Mouse (Mus musculus): ENCODE results near the gene Zmynd19. TPM values are rescaled to one million over a fixed set of nuclear protein-coding genes. Genes with fewer than 3 reads are reported as not detected.
A peak's percentile ranks its signal among the peaks of the same experiment; 100 is the strongest.

The Zmynd19 gene
- polyA plus RNA-seq (2012; rRNA removed), result 5.1 and 6.3 TPM in 2 replicates

DNA sequence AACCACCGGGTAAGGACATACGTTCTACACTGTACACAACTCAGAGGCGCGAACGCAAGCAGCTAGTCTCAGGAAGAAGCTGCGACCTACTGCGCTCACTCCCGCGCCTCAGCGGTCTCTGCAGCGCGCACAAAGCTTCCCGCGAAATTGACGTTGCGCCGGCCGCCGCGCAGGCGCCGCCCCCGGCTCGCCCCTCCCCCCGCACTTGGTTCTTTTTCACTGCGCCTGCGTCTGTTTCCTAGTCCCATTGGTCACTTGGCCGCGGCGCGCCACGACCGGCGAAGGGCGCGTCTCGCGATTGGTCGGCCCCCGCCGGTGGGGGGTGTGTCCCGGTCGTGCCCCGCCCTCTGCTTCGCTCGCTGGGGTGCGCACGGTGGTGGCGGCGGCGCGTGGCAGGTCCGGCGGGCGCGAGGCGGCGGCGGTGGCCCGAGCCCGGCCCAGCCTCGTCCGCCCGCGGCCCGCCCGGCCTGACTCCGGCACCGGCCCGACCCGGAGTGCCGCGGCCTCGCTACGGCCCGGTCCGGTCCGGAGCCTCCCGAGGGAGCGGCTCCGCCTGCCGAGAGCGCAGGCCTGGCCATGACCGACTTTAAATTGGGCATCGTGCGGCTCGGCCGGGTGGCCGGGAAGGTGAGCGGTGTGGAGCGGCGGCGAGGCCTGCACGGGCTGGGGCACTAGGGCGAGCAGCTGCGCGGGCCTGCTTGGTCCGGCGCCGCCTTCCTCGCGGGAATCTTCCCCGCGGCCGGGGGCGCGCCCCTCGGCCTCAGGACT is at the start of gene Zmynd19:
Zmynd19 (plus strand) TSS at position 372 of the 768 bp plus-strand sequence.
- peak; percentile 99 for DNase-seq
- Histone ChIP-seq H3K27me3 (replicated peaks; ENCODE audit: control insufficient read depth, insufficient read depth, low read length) (no peaks in the 10 kb centered on the region), H3K4me3 (ENCODE audit: insufficient read depth, low read depth, low read length) (peak within 1 kb of the TSS; percentile 78), H3K36me3 (ENCODE audit: control insufficient read depth, insufficient read depth, low read length) (no peaks in the 10 kb centered on the region), H3K27ac (ENCODE audit: insufficient read depth, low read depth, low read length) (no peak within 1 kb of the TSS), H3K4me1 (ENCODE audit: control insufficient read depth, insufficient read depth, low read length) (peaks cover 3% of the 10 kb centered on the region; the same call in 1 of the 2 replicates)
- no peak for TF ChIP-seq POLR2A (IDR thresholded peaks at IDR 0.05; ENCODE audit: low read depth, low read length)
- under 1% methylated on average over 106 of the region's 108 CpGs for WGBS

DNA sequence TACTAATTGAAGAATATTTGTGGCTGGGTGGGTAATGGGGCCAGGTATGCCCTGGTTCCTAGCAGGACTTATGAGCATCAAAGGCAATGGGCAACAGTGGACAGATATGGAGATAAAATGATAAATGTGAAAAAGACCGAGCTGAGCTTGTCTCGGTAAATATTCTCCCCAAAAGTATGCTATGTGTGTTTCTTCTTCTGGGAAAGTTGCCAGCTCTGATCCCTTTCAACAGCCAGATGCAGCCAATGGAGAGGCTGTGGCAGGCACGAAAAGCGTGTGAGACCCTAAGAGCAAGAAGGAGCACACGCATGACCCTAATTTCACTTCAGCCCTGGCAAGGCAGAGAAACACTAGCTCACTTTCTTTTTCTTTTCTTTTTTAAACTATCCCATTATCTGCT is 48.5 kb upstream of the Zmynd19 start:
- Histone ChIP-seq H3K36me3 (ENCODE audit: control insufficient read depth, insufficient read depth, low read length) (no peaks in the 10 kb centered on the region), H3K27ac (ENCODE audit: insufficient read depth, low read depth, low read length) (no peak overlapping the region), H3K4me3 (ENCODE audit: insufficient read depth, low read depth, low read length) (no peak overlapping the region), H3K27me3 (replicated peaks; ENCODE audit: control insufficient read depth, insufficient read depth, low read length) (no peaks in the 10 kb centered on the region), H3K4me1 (ENCODE audit: control insufficient read depth, insufficient read depth, low read length) (peaks cover 4% of the 10 kb centered on the region; the same call in 1 of the 2 replicates)
- TF ChIP-seq POLR2A (IDR thresholded peaks at IDR 0.05; ENCODE audit: low read depth, low read length) (no peak), CTCF (conservative IDR thresholded peaks at IDR 0.05; ENCODE audit: insufficient read depth, insufficient read length, low read depth, low read length) (no peak)
- WGBS, result 55% methylated on average over 5 of the region's 5 CpGs
- DNase-seq, result no peak

DNA sequence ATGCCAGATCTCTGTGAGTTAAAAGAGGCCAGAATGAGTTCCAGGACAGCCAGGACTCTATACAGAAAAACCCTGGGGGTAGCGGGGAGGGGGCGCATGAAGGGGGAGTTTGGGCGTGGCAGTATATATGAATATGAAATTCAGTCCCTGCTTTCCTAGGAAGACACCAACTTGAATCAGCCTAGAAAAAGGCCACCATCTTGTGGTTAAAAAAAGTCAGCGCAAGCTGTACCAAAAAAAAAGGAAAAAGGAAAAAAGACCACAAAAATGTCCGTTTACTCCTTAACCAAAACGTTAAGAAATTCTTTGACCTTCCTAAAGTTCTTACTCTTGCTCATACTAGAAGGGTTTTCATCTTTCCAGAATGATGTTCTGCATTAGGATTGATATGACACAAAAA is 46.6 kb upstream of the Zmynd19 start:
- Histone ChIP-seq H3K4me1 (ENCODE audit: control insufficient read depth, insufficient read depth, low read length) (peaks cover 9% of the 10 kb centered on the region), H3K36me3 (ENCODE audit: control insufficient read depth, insufficient read depth, low read length) (no peaks in the 10 kb centered on the region), H3K27me3 (replicated peaks; ENCODE audit: control insufficient read depth, insufficient read depth, low read length) (no peaks in the 10 kb centered on the region), H3K27ac (ENCODE audit: insufficient read depth, low read depth, low read length) (no peak overlapping the region), H3K4me3 (ENCODE audit: insufficient read depth, low read depth, low read length) (no peak overlapping the region)
- no peak for DNase-seq
- 76% methylated on average over 6 of the region's 6 CpGs for WGBS
- TF ChIP-seq CTCF (conservative IDR thresholded peaks at IDR 0.05; ENCODE audit: insufficient read depth, insufficient read length, low read depth, low read length), result no peak
- TF ChIP-seq POLR2A (IDR thresholded peaks at IDR 0.05; ENCODE audit: low read depth, low read length), result no peak

DNA sequence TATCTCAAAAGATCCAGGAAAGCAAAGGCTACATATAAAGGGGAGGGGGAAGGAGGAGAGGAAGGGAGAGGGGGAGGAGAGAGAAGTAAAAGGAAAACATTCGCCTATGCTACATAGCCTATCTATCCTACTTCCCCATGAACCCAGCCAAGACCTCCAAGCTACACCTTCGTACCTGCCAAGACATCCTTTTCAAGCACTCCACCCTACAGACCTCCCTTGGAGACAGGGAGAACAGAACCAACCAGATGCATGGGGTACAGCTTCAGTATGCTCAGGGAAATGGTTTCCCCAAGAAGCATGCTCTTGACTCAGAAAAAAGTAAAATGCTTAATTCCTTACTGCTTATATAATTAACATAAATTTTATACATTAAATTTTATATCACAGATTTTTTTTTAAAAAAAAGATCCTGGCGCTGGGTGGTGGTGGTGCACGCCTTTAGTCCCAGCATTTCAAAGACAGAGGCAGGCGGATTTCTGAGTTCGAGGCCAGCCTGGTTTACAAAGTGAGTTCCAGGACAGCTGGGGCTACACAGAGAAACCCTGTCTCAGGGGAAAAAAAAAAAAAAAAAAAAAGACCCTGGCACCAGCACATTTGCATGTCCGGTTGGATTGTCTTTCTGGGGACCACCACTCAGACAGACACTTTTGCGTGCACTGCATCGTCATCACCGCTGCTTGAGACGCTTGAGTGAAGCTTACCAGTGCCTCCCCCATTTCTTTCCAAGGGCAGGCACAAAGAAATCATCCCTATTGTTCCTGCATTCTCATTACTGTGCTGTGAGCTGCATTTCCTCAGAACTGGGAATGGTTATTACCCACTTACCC is 44.6 kb upstream of the Zmynd19 start:
- H3K27me3 ChIP-seq (replicated peaks; ENCODE audit: control insufficient read depth, insufficient read depth, low read length), result no peaks in the 10 kb centered on the region
- WGBS, result 63% methylated on average over 11 of the region's 11 CpGs
- DNase-seq, result no peak
- TF ChIP-seq CTCF (conservative IDR thresholded peaks at IDR 0.05; ENCODE audit: insufficient read depth, insufficient read length, low read depth, low read length), result no peak
- no peak for TF ChIP-seq POLR2A (IDR thresholded peaks at IDR 0.05; ENCODE audit: low read depth, low read length)
- no peak overlapping the region for H3K27ac ChIP-seq (ENCODE audit: insufficient read depth, low read depth, low read length)
- peaks cover 9% of the 10 kb centered on the region for H3K4me1 ChIP-seq (ENCODE audit: control insufficient read depth, insufficient read depth, low read length)
- no peaks in the 10 kb centered on the region for H3K36me3 ChIP-seq (ENCODE audit: control insufficient read depth, insufficient read depth, low read length)
- H3K4me3 ChIP-seq (ENCODE audit: insufficient read depth, low read depth, low read length), result no peak overlapping the region

DNA sequence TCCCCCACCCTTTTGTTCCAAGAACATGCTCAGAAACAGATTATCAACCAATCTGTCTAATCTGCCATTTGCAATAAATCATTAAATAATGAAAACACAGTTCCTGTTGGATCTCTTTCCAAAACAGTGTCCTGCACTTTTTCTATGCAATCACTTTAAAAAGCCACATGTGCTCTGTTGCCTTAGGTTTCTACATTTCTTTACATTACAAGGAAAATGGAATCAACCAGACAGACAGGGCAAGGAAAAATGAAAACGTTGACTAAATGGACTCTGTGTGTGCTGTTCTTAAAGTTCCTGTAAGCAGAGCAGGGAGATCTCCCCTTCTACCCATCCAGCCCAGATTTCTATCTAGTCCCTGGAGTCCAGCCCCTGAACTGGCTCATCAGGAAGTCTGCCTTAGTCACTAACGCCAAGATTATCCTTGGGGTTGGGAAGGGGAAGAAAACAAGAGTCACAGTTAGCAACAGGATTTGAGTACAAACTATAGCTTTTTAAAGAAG is 43.9 kb upstream of the Zmynd19 start:
- WGBS, result 10% methylated on average over 2 of the region's 2 CpGs
- Histone ChIP-seq H3K36me3 (ENCODE audit: control insufficient read depth, insufficient read depth, low read length) (no peaks in the 10 kb centered on the region), H3K4me3 (ENCODE audit: insufficient read depth, low read depth, low read length) (no peak overlapping the region), H3K27me3 (replicated peaks; ENCODE audit: control insufficient read depth, insufficient read depth, low read length) (no peaks in the 10 kb centered on the region), H3K4me1 (ENCODE audit: control insufficient read depth, insufficient read depth, low read length) (peaks cover 9% of the 10 kb centered on the region), H3K27ac (ENCODE audit: insufficient read depth, low read depth, low read length) (no peak overlapping the region)
- DNase-seq, result no peak
- TF ChIP-seq CTCF (conservative IDR thresholded peaks at IDR 0.05; ENCODE audit: insufficient read depth, insufficient read length, low read depth, low read length) (no peak), POLR2A (IDR thresholded peaks at IDR 0.05; ENCODE audit: low read depth, low read length) (no peak)

DNA sequence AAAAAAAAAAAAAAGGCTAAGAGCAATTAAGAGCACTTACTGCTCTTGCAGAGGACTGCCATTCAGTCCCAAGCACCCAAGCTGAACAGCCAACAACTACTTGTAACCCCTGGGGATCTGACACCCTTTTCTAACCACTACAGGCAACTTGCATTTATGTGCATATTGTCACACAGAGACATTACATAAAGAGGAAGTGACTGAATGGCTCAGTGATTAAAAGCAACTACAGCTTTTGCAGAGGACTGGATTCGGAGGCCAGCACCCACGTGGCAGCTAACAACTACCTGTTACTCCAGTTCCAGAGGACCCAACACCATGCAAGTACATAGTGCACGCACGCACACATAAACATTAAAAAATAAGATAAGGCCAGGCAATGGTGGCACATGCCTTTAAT is 39.1 kb upstream of the Zmynd19 start:
- H3K4me1 ChIP-seq (ENCODE audit: control insufficient read depth, insufficient read depth, low read length), result peaks cover 14% of the 10 kb centered on the region
- H3K36me3 ChIP-seq (ENCODE audit: control insufficient read depth, insufficient read depth, low read length), result no peaks in the 10 kb centered on the region
- no peaks in the 10 kb centered on the region for H3K27me3 ChIP-seq (replicated peaks; ENCODE audit: control insufficient read depth, insufficient read depth, low read length)
- no peak overlapping the region for H3K4me3 ChIP-seq (ENCODE audit: insufficient read depth, low read depth, low read length)
- TF ChIP-seq POLR2A (IDR thresholded peaks at IDR 0.05; ENCODE audit: low read depth, low read length) (no peak), CTCF (conservative IDR thresholded peaks at IDR 0.05; ENCODE audit: insufficient read depth, insufficient read length, low read depth, low read length) (no peak)
- no peak for DNase-seq
- 82% methylated on average over 4 of the region's 4 CpGs for WGBS
- H3K27ac ChIP-seq (ENCODE audit: insufficient read depth, low read depth, low read length), result no peak overlapping the region

DNA sequence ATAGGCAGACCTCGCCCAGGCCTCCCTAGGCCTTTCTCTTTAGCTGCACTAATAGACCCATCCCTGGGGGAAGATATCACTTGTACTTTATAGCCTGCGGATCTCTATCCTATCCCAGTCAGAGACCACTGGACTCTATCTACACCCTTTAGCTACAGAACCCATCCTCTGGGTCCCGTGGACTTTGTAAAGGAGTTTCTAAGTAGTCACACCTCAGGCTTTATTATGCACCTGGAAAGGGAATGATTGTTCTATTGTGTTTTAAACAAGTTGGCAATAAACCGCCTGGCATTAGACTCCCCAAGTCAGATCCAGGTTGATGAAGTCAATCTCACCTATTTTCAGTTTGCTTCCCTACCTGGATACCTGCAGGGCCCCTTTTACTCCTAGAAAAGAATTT is 37.4 kb upstream of the Zmynd19 start:
- TF ChIP-seq POLR2A (IDR thresholded peaks at IDR 0.05; ENCODE audit: low read depth, low read length) (no peak), CTCF (conservative IDR thresholded peaks at IDR 0.05; ENCODE audit: insufficient read depth, insufficient read length, low read depth, low read length) (no peak)
- peaks cover 4% of the 10 kb centered on the region; the same call in 1 of the 2 replicates for H3K4me1 ChIP-seq (ENCODE audit: control insufficient read depth, insufficient read depth, low read length)
- 87% methylated on average over 4 of the region's 4 CpGs for WGBS
- H3K36me3 ChIP-seq (ENCODE audit: control insufficient read depth, insufficient read depth, low read length), result no peaks in the 10 kb centered on the region
- H3K27ac ChIP-seq (ENCODE audit: insufficient read depth, low read depth, low read length), result no peak overlapping the region
- H3K4me3 ChIP-seq (ENCODE audit: insufficient read depth, low read depth, low read length), result no peak overlapping the region
- H3K27me3 ChIP-seq (replicated peaks; ENCODE audit: control insufficient read depth, insufficient read depth, low read length), result no peaks in the 10 kb centered on the region
- no peak for DNase-seq
